Mouse (Mus musculus): ENCODE data around the gene Pced1b.

Gene Pced1b

DNA sequence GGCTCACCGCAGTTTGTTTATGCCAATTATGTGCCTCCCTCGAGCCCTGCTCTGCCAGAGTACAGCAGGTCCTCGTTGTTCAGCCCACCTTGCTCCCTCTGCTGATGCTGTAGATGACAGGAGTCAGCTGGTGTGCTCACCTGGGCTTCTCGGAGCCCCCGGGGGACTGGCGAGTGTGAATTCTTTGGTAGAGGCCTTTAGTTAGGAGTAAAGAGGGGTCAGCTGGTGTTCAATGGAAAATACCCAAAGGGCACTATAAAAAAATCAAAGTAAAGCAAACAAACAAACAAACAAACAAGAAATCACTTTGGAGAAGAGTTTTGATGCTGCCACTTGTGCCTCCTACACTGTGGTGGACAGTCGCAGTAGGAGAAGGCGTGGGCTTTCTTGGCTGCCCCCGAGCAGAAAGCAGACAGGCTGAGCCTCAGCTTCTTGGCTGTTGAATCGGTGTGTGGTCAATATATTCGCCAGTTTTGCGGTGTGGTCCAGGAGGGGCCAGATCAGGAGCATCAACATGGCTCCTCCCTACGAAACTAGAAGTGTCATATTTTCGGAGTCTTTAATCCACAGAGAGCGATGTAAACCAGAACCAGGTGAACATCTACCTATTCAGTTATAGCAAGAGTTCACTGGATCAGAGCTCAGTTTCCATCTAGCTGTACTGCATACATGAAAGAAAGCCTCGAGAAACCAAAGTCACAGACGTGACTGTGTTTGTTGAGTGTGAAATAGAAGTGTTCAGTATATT lies 11.8 kb downstream of the Pced1b start:
- no peak for DNase-seq

DNA sequence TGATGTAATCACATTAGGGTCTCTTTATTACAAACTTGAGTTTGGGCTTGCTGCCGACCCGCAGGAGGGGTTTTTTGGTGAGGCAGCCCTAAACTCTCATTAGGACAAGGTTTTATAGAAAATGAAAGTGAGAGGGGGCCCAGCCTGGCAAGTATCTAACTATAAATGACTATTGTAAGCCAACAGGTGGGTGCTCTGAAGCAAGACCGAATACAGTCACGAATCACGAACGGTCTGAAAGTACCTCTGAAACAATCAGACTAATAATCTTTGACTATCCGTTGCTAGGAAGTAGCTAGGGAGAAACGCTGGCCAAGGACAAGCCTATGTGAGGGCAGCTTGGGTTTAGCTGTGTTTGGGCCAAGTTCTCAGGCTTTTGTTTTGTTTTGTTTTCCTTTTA lies 12.4 kb downstream of the Pced1b start:
- DNase-seq = no peak

DNA sequence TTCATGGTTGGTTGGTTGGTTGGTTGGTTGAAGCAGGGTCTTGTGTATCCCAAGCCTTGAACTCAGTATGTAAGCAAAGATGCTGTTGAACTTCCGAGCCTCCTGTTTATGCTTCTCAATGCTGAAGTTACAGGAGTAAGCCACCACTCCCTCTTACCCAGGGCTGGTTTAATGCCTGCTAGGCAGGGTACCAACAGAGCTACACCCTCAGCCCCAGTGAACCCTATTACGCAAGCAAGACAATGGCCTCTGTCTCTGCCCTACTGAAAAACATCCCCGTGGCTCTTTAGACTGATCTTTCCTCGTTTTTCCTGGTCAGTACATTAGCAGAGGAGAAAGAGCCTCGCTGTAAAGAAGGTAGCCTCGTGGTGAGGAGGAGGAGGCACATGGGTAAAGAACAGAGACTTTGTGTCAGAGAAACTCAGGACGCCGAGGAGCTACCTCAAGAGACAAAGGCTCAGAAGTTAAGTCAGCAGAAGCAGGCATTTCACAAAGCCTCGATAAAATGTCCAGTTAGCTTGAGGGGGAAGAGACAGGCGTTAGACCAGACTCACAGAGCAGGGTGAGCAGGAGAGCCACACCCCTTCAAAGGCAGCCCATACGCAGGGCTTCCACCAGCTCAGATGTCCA lies 13.2 kb downstream of the Pced1b start:
- DNase-seq = no peak

DNA sequence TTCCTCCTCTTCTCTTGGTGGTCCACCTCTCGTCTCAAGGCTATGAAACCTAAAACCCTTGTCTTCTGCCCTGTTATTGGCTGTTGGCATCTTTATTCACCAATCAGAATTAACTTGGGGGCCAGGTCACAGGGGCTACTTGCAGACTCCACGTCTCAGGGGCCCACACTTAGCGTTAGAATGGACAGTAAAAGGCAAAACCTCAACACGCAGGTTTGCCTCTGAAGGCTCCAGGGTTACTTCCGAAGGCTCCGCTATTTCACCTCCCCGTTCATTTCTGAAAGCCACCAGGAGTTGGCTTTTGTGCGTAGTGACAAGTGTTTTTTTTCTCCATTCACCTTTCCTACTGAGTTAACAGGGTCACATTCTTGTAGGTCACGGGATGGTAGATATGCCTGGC lies 15.3 kb downstream of the Pced1b start:
- no peak for DNase-seq

DNA sequence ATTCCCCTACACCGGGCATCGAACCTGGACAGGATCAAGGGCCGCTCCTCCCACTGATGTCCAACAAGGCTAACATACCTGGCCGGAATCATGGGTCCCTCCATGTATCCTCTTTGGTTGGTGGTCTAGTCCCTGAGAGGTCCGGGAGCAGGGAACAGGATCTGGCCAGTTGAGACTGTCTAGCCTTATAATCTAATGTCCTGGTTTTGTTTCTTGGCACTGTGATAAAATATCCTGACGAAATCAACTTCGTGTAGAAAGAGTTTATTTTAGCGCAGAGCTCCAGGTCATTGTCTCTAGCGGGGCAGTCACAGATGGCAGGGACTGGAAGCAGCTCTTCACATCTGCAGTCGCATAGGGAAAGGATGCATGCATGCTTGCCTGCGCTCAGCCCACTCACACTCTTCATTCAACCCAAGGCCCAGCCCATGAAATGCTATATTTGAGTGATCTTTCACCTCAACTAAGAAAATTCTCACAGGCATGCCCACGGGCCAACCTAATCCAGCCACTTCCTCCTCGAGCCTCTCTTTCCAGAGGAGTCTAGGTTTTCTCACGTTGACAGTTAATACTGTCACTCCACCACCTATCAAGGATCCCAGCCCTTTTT lies 19.4 kb downstream of the Pced1b start:
- no peak for DNase-seq

DNA sequence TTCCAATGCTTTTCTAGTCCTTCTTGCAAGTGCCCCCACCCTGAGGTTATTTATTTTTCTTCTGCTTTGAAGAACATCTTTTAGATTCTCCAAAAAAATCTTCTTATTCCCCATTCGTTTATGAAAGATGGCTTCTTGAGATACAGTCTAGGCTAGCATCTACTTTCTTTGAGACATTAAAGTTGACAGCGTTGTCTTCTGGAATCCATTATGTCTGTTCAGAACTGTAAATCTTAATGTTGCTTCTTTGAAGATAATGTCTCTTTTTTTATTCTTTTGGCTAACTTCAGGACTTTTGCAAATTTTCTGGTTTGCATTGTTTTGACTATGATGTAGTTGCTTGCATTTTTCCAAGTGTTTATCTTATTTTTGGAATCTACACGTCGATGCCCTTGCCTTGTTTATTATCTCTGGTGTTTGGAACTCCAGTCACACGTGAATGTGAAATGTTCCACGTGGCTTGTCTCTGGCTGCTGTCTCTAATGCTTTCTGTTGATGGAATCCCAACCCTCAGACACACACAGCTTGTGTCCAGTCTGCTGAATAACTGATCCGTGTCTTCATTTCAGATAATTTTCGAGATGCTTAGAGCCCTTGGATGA lies 20.3 kb downstream of the Pced1b start:
- DNase-seq = no peak

DNA sequence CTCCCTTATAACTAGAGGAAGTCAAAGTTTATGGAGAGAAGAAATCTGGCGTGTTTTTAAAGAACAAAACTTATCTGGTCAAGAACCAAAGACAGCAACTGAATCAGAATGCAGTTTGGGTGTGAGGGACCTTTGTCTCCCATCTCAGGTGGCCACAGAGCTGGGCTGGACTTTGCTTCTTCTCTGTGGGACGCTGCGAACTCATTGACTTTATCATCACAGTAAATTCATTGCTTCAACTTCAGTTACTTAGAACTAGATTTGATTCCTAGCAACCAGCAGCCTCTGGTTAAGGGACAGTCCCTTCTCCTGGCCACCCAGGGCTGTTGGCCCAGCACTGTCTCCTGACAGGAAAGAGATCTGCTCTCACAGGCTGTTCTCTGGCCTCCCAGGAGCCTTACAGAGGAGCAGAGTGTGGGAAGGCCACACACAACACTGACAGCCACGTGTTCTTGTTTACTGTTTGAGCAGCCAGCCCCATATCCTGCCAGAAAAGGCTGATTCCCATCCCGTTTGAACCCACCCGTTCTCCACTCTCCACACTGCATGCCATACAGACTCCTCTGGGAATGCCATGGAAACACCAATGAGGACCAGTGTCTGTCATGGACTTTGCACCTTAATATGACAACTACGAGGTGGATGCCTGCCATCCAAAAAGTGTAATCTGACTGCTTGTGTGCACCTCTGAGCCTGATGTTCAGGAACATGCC lies 25.2 kb downstream of the Pced1b start:
- no peak for DNase-seq

DNA sequence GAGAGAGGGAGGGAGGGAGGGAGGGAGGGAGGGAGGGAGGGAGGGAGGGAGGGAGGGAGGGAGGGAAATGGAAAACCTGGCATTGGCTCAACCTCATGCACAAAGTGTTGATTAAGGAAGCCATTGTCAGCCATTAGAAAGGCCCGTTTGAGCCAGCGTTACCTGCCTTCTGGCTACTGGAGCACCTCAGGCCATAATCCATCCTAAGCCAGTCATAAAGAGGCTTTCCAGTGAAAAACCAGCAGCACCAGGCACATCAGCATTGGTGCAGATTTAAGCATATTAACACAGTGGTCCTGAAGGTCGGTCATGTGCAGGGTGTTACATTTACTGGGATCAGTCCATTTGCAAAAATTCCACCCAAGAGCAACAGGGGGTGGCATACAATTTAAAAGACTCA lies 25.9 kb downstream of the Pced1b start:
- no peak for DNase-seq

DNA sequence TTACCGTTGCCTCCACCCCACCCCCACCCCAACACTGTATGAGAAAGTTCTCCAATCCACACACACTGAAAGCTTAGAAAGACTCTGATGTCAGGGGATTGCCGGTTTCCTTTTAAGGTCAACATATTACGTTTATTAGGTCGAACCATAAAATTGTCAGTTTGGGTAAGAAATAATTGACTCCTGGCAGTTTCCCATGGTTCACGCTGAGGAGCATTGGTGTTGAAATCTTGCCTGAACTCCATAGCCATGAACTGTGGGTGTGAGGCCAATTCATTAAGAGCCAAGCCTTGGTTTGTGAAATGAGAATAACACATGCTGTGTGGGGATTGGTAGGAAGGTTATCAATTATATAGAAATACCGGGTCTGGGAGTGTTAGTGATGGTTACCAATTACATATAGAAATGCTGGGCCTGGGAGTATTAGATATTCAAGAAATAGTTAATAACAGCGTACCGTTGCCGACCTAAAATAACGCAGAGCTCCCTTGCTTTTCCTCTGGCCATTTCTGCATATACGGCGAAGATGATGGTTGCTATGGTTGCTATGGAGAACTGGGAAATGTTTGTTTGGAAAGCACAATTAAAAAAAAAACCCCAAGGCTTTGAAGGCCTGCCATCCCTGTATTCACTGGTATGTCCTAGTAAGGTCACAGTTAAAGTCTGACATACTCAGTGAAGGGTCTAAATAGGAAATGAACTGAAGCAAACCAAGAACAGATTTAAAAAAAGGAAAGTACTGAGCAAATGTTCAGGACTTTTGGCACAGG lies 28.9 kb downstream of the Pced1b start:
- no peak for DNase-seq

DNA sequence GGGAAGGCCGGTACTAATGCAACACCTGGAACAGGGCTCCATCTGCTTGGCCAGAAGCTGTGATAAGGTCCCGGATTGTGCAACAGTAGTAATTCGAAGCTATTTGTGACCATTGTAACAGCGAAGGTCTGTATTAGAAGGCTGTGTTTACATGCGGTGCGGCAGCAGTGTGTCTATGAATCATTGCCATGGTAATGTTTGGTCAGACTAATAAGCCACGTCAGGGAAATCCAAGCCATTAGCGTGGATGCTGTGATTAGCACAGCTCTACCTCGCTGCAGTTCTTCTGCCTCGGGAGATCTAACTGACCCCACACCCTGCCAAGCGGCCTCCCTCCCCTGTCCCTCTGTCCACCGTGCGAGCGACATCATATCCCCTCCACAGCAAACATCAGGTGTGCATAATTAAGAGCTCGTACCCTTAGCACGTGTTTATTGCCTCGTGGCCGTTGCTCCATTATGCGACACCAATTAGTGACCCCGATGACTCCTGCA lies 29.8 kb downstream of the Pced1b start:
- DNase-seq = no peak

DNA sequence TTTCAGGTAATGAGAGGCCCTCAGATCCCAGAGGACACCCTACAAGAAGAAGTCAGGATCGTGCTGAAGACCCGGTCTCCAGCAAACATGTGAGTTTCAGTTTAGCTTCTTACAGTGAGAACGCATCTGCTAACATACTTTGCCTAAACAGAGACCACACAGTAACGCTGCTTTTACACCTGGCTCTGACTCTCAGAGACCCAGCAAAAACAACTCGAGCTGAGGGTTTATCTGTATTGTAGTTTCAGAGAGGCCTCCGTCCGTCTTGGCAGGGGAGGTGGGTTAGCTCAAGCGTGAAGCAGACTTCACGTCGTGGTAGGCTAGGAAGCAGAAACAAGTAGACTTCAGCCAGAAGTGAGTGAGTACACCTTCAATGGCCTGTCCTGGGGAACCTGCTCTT lies 30.4 kb downstream of the Pced1b start:
- no peak for DNase-seq

DNA sequence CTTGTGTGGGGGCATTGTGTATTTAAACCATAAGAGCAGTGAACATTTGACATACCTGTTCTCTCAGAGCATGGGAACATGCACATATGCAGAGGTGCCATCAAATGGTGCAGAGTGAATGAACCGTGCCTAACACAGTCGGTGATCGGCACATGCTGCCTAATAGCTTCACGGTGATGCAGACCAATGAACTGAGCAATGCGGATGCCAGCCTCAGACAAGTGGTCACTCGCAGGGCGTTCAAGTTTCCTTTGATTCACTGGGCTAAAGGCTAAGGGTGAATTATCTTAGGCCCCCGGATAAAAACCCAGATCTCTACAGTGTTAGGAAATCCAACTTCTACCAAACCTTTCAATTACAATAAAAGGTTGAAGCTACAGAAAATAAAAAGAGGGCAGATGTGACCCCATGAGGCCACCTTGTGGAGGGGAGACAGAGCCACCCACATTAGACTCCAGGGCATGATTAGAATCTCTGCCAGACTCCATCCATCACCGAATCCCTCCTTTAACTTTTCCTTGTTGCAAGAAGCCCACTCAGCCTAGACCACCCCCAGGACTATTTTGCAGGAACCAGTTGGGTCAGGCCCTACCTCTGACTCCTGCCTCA lies 31.5 kb downstream of the Pced1b start:
- no peak for DNase-seq

DNA sequence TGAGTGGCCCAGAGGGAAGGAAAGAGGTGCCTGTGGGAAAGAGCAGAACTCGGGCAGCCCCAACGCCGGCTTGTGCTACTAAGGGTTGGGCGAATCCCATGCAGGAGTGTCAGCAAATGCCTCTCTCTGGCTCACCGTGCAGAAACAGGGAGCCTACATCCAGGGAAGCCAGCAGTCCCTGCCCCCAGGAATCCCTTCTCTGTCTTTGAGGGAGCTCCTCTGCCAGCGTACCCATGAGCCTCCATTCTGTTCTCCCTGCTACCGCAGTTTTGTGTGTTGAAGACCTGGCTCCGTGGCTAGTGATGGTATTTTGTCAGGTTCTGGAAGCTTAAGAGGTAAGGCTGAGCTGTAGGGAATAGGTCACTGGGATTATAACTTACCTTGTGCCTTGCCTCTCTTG lies 33.2 kb downstream of the Pced1b start:
- DNase-seq = no peak

DNA sequence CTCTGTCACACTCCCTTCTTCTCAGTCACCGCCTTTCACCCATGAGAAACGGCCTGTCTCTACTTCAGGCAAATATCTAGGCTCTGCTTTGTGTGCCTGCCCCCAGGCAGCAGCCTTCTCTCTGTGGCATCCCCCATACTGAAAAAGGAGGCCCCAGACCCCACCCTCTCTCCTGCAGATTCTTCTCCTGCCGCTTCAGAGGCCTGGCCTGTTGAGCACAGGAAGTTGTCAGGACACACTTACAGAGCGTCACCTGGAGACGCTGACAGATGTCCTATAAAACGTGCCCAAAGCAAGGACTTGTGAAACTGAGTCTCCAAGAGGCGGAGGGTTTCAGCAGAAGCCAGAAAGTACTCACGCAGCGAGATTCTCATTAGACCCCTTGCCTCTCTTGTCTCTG lies 33.9 kb downstream of the Pced1b start:
- DNase-seq = no peak

DNA sequence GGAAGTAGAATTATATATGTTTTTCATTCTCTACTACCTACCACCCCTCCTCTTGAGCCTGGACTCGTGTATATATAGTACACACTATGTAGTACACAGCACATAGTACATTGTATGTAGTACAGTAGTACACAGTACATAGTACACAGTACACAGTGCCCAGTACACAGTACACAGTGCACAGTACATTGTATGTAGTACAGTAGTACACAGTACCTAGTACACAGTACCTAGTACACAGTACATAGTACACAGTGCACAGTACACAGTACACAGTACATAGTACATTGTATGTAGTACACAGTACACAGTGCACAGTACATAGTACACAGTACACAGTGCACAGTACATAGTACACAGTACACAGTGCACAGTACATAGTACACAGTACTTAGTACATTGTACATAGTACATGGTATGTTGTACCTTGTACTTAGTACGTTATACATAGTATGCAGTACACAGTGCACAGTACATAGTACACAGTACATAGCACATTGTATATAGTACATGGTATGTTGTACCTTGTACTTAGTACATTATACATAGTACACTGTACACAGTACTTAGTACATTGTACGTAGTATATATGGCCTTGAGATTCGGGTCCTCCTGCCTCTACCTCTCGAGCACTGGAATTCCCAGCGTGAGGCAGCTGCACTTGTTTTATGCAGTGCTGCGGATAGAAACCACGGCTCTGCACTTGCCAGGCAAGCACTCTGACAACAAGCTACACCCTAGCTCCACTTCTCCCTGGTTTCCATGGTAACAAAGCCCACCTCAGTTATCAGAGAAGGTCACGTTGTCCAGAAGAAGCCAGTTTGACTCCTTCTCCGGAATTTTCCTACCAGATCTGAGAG lies 35.0 kb downstream of the Pced1b start:
- DNase-seq = no peak

DNA sequence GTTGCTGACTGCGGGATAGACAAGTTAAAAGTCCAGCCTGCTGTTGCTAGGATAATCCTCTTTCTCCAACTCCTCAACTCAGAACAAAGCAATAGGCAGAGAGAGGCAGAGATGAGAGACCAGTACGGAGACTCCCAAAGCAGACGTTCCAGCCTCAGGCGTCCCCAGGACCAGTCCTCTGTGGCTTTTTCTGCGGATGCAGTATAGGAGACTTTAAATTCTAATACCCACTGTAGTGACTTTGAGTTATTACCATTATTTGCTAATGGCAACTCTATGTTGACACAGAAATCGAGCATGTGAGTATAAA lies 35.6 kb downstream of the Pced1b start:
- DNase-seq = no peak

DNA sequence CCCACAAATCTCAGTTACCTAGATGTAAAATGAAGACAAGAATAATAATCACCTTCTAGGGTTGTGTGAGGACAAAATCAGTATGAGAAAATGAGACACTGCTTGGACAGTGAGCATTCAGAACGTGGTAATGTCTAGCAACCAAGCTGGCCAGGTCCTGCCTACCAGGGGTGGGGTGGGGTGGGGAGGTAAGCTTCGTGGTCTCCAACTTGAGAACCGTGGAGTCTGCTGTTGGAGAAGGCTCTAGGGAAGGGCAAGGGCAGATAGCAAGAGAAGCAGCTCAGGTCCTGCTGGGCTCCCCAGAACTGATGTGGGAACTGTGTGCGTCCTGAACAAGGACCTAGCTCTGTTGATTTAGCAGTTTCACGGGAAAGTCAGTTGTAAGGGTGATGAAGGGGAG lies 37.3 kb downstream of the Pced1b start:
- no peak for DNase-seq

DNA sequence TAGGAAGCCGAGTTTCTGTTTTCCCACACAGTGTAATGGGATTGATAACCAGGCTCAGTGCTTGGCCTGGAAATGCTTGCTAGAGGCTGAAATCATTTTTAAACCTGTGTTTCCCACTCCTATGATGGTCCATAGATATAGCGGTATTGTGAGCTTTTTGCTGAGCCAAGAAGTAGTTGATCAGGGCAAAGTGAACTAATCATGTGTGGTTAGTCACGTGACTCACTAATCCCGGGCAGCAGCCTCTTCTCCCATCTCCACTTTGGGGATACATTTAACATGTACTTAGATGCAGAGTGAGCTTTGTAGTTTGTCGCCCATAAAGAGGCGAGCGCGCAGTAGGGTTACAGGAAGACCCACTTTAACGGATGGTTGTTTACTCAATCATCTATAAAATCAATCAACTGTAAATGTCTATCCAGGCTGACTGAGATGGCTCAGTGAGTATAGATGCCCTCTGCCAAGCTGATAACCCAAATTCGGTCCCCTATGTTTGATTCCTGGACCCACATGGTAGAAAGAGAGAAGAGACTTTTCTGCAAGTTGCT lies 38.8 kb downstream of the Pced1b start:
- DNase-seq = no peak

DNA sequence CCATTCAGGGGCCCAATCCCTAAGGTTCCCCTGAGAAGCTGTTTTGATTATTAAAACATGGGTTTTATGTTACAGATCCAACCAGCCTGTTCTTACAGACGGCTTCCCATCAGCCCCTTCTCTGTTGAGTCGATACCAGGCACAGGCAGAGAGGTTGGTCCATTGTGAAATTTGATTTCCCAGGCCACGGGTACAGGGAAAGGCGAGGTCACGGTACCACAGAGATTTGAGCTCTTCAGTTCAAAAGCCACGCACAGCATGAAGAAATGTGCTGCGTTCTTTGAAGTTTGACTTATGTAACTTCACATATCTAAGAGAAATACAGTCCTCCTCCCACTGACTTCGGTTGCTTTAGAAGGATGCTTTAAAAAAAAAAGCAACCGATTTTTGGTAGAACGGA lies 39.8 kb downstream of the Pced1b start:
- DNase-seq = no peak

DNA sequence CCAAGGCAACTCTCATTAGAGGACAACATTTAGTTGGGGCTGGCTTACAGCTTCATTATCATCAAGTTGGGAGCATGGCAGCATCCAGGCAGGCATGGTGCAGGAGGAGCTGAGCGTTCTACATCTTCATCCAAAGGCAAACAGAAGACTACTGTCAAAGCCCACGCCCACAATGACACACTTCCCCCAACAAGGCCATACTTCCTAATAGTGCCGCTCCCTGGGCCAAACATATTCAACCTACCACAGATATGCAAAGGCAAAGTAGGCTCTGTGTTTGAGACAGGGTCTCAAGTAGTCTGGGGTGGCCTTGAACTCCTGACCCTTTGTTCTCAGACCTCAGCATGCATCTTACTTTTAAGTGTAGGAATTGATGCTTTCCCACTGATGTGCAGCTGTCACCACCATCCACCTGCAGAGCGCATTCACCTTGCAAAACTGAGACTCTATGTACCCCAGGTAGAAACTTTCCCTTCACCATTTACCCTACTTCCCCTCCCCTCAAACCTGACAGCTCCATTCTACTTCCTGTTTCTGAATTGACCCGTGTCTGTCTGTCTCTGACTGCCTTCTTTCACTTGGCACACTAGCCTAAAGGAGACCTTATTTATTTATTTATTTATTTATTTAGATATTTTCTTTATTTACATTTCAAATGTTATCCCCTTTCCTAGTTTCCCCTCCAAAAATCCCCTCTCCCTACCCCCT lies 40.7 kb downstream of the Pced1b start:
- DNase-seq = no peak
